8 mouse cellular contexts compared by ENCODE assay signal in the genomic region with DNA sequence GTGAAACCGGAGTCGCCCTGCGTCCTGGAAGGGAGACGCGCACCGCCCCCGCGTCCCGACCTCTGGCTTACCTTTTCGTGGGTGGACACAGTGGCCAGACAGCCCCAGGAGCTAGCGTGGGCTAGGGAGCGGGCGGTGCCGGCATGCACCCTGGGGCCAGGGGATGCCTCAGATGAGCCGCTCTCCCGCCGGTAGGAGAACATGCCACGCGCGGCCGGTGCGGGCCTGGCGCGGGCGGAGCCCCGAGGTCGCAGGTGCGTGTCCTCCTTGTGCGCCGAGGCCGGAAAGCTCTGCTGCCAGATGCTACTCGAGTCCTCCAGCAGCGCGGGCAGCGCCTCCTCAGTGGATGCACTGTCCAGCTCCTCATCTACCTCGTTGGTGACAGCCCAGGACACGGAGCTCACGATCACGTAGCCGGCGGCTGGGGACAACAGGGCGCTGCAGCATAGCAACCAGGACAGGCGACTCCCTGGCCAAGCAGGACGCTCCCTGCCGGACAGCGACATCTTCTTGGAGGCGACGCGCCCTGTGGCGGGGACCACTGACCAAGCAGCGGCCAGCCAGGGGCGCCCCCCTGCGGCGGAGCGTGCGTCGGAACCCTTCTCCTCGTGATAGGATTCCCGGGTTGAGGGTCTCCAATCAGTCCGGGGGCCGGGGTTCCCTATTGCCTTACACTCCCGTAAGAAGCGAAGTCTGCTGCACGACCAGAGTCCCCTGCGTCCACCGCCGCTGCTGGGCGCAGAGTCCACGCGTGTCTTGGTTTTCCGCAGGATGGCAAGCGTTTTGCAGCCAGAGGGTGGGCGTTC. TPM values are rescaled to one million over a fixed set of nuclear protein-coding genes. Genes with fewer than 3 reads are reported as not detected.
DNase-seq lines count a peak whose midpoint lies in the region; ATAC-seq and TF ChIP-seq lines count a peak whose summit lies in the region.

No protein-coding gene starts in this region.

- peak; percentile 31 to 41 for DNase-seq in adrenal gland, postnatal 4 days (ENCODE audit: low spot score in 2 of 2)
- DNase-seq in embryonic facial prominence, embryonic 10.5 days (ENCODE audit: low spot score) = peak; percentile 87
- DNase-seq in heart, adult 11 months = peak; percentile 93
- peak; percentile 64 to 80 for DNase-seq in left cerebral cortex, postnatal 14 days (ENCODE audit: low spot score in 2 of 2)
- DNase-seq in retina, postnatal 7 days (ENCODE audit: low read depth, low spot score) = peak; percentile 57
- DNase-seq in yolk sac, embryonic 10.5 days (ENCODE audit: low spot score) = peak; percentile 69

- ATAC-seq in intestine, postnatal 0 days = peak; percentile 65
- peak; percentile 89 for ATAC-seq in megakaryocyte, adult 5-6 weeks (ENCODE audit: poor library complexity, severe bottlenecking)

- peak overlapping the region; percentile 40; the same call in 1 of the 2 replicates for H3K9ac ChIP-seq in intestine, postnatal 0 days (ENCODE audit: low read depth, low read length)

- H3K27ac ChIP-seq in embryonic facial prominence, embryonic 10.5 days (replicated peaks) = peak overlapping the region; percentile 30
- no peak overlapping the region for H3K27ac ChIP-seq in intestine, postnatal 0 days (ENCODE audit: low read depth, low read length)

- H3K36me3 ChIP-seq in embryonic facial prominence, embryonic 10.5 days (replicated peaks) = no peaks in the 10 kb centered on the region
- no peaks in the 10 kb centered on the region for H3K36me3 ChIP-seq in intestine, postnatal 0 days (ENCODE audit: control insufficient read depth, insufficient read depth)

- H3K4me1 ChIP-seq in embryonic facial prominence, embryonic 10.5 days = peaks cover 22% of the 10 kb centered on the region
- peaks cover 7% of the 10 kb centered on the region; the same call in 1 of the 2 replicates for H3K4me1 ChIP-seq in intestine, postnatal 0 days (replicated peaks; ENCODE audit: control insufficient read depth, insufficient read depth, low read length)

- peak overlapping the region; percentile 72 for H3K4me2 ChIP-seq in intestine, postnatal 0 days (replicated peaks; ENCODE audit: low read depth)

- peak overlapping the region; percentile 75 for H3K4me3 ChIP-seq in embryonic facial prominence, embryonic 10.5 days
- H3K4me3 ChIP-seq in intestine, postnatal 0 days (ENCODE audit: low read depth, low read length) = peak overlapping the region; percentile 44

- H3K9me3 ChIP-seq in embryonic facial prominence, embryonic 10.5 days = no peaks in the 10 kb centered on the region
- no peaks in the 10 kb centered on the region for H3K9me3 ChIP-seq in intestine, postnatal 0 days (ENCODE audit: control insufficient read depth)

- TF ChIP-seq CTCF in intestine, postnatal 0 days (IDR thresholded peaks at IDR 0.05; ENCODE audit: low read depth) = peak; percentile 87

- H3K27me3 ChIP-seq in embryonic facial prominence, embryonic 10.5 days (replicated peaks; ENCODE audit: low read depth, poor library complexity, severe bottlenecking) = peaks cover 60% of the 10 kb centered on the region
- H3K27me3 ChIP-seq in intestine, postnatal 0 days (replicated peaks; ENCODE audit: control insufficient read depth, insufficient read depth, low read length) = peaks cover 29% of the 10 kb centered on the region

- intact Hi-C loops in left cerebral cortex, postnatal 14 days (cut with DNase I) = loop anchor here (5.0 kb wide), 3 partner anchors 33 to 88 kb away; partner anchors contain the start of gene Rnf149

- 1% methylated on average over 73 of the region's 73 CpGs for WGBS in embryonic facial prominence, embryonic 10.5 days
- 1% methylated on average over 73 of the region's 73 CpGs for WGBS in intestine, postnatal 0 days

RNA-seq across cellular contexts. Expression of gene Creg2, which starts 0.6 kb away (rescaled TPM):
- under 1 TPM; 0.56 to 0.98 TPM for total RNA-seq in adrenal gland, postnatal 4 days (2021)
- polyA plus RNA-seq in embryonic facial prominence, embryonic 10.5 days (2016; fragmentation: Nextera tagmentation; extraction: Ambion mirVana) = 0.06 and 0.14 TPM in 2 replicates
- 0.26 and 0.34 TPM in 2 replicates for polyA plus RNA-seq in intestine, postnatal 0 days (2015; fragmentation: Nextera tagmentation; extraction: Ambion mirVana)
- total RNA-seq in left cerebral cortex, postnatal 14 days (2021) = 10 to 100 TPM; 74.2 to 74.7 TPM
- total RNA-seq in megakaryocyte, adult 5-6 weeks (2015) = not detected in 2 replicates
- total RNA-seq in megakaryocyte, adult 5-6 weeks (2017) = not detected in 2 replicates

Comparison
In these comparisons a context has a peak if more than half of its experiments do, and no peak if none do; other contexts are left out.
1. DNase-seq: peak in every context shown above with its lines; median percentile 93 in heart, adult 11 months; 87 in embryonic facial prominence, embryonic 10.5 days; 72 in left cerebral cortex, postnatal 14 days; 69 in yolk sac, embryonic 10.5 days; 57 in retina, postnatal 7 days; 36 in adrenal gland, postnatal 4 days.
2. RNA of gene Creg2, which starts 0.6 kb away (total RNA-seq): 74.2 to 74.7 TPM in left cerebral cortex, postnatal 14 days; 0.56 to 0.98 TPM in adrenal gland, postnatal 4 days and not detected in megakaryocyte, adult 5-6 weeks; every median in the first group is over 10 times any median in the second.